Mouse (Mus musculus) layer of hippocampus, postnatal 10 days (tissue): ENCODE results near the gene Tom1. TPM values are rescaled to one million over a fixed set of nuclear protein-coding genes. Genes with fewer than 3 reads are reported as not detected.
A peak's percentile ranks its signal among the peaks of the same experiment; 100 is the strongest.

Experiments
- DNase-seq, 2 experiments: peaks; one replicate each; pipeline ENCODE4 v3.0.0; 2021; ENCODE audit warnings: low spot score in 2 of 2
- long read RNA-seq: library from polyadenylated mRNA; stranded (forward); transcript quantifications from one replicate; pipeline ENCODE4 v2.0.0, GENCODE M21; 2023
- total RNA-seq, 2 experiments: library from RNA; stranded (reverse); gene quantifications; 2 replicates each; pipeline ENCODE4 v1.2.3; 2021

Tom1 gene
- total RNA-seq = 10 to 100 TPM; 34.8 to 36.7 TPM
- long read RNA-seq, transcript Tom1-202 (15 exons, 2,267 nt) = major isoform, 18 of 29 reads
- long read RNA-seq, partial matches to known transcripts = 2 of 29 reads
- long read RNA-seq, other reads (novel, unspliced or antisense) = 8 of 29 reads

- peak; percentile 100 for DNase-seq
Observed at GRCm38 (mm10) chr8:75033511-75034243, at the start of gene Tom1. Tom1 (plus strand) TSS chr8:75033705.

GRCm38 (mm10) chr8:74987436-74987835 lies 46.1 kb upstream of the Tom1 start:
- no peak for DNase-seq

GRCm38 (mm10) chr8:74990021-74990420 lies 43.5 kb upstream of the Tom1 start:
- DNase-seq = no peak

GRCm38 (mm10) chr8:74993081-74993474 lies 40.4 kb upstream of the Tom1 start, which contains the start of gene Hmgxb4:
Hmgxb4 (plus strand) TSS chr8:74993356.
- DNase-seq = no peak

GRCm38 (mm10) chr8:74993475-74994451 lies 39.7 kb upstream of the Tom1 start:
- DNase-seq = peak; percentile 80 to 86

GRCm38 (mm10) chr8:74994540-74994939 lies 39.0 kb upstream of the Tom1 start:
- no peak for DNase-seq

- no peak for DNase-seq
Observed at GRCm38 (mm10) chr8:75000431-75000830, 33.1 kb upstream of the Tom1 start.

GRCm38 (mm10) chr8:75008826-75009225 lies 24.7 kb upstream of the Tom1 start:
- no peak for DNase-seq

- no peak for DNase-seq
Observed at GRCm38 (mm10) chr8:75013557-75013956, 19.9 kb upstream of the Tom1 start.

GRCm38 (mm10) chr8:75013964-75014363 lies 19.5 kb upstream of the Tom1 start:
- DNase-seq = no peak

- DNase-seq = no peak
Observed at GRCm38 (mm10) chr8:75015981-75016380, 17.5 kb upstream of the Tom1 start.

- DNase-seq = no peak
Observed at GRCm38 (mm10) chr8:75016422-75016821, 17.1 kb upstream of the Tom1 start.

GRCm38 (mm10) chr8:75018274-75018972 lies 15.1 kb upstream of the Tom1 start:
- DNase-seq = no peak

GRCm38 (mm10) chr8:75023660-75024316 lies 9.7 kb upstream of the Tom1 start:
- no peak for DNase-seq

- no peak for DNase-seq
Observed at GRCm38 (mm10) chr8:75025809-75026208, 7.7 kb upstream of the Tom1 start.

GRCm38 (mm10) chr8:75030453-75031024 lies 3.0 kb upstream of the Tom1 start:
- no peak for DNase-seq

GRCm38 (mm10) chr8:75032961-75033360 lies 544 bp upstream of the Tom1 start:
- no peak for DNase-seq

GRCm38 (mm10) chr8:75034285-75034684 lies 780 bp downstream of the Tom1 start:
- no peak for DNase-seq

- DNase-seq = no peak
Observed at GRCm38 (mm10) chr8:75035640-75036039, 2.1 kb downstream of the Tom1 start.

GRCm38 (mm10) chr8:75038497-75038896 lies 5.0 kb downstream of the Tom1 start:
- DNase-seq = no peak
